Mouse (Mus musculus) forebrain, postnatal 0 days (tissue): ENCODE measurements around the gene Ccdc38. TPM values are rescaled to one million over a fixed set of nuclear protein-coding genes. Genes with fewer than 3 reads are reported as not detected.
A peak's percentile ranks its signal among the peaks of the same experiment; 100 is the strongest.

Experiments used
- ATAC-seq: fragments of 200-750 bp; cut with Nextera tagmentation; 2 replicates; pipeline ENCODE4 v1.8.0; 2017; ENCODE audit warnings: mild to moderate bottlenecking, moderate library complexity
- DNase-seq: peaks from one replicate; pipeline ENCODE4 v3.0.0-alpha.2; 2015
- H3K27ac ChIP-seq: fragments of 300-500 bp; sonication (generic); 2 replicates; pipeline ENCODE4 v1.5.1; 2014; ENCODE audit warnings: low read depth, mild to moderate bottlenecking, antibody characterized with exemption, low read length, moderate library complexity, mixed read lengths
- H3K27me3 ChIP-seq: fragments of 300-500 bp; sonication (generic); 2 replicates; pipeline ENCODE4 v1.6.1; 2014; ENCODE audit warnings: mild to moderate bottlenecking, low read length, mixed read lengths; ENCODE audit not compliant: insufficient read depth
- H3K36me3 ChIP-seq: fragments of 300-500 bp; sonication (generic); 2 replicates; pipeline ENCODE4 v1.6.1; 2014; ENCODE audit warnings: mild to moderate bottlenecking, moderate library complexity; ENCODE audit not compliant: insufficient read depth
- H3K4me1 ChIP-seq: fragments of 300-500 bp; sonication (generic); 2 replicates; pipeline ENCODE4 v1.6.1; 2014; ENCODE audit warnings: antibody characterized with exemption; ENCODE audit not compliant: insufficient read depth
- H3K4me2 ChIP-seq: fragments of 300-500 bp; sonication (generic); 2 replicates; pipeline ENCODE4 v1.6.1; 2014; ENCODE audit warnings: low read depth, mild to moderate bottlenecking, moderate library complexity
- H3K4me3 ChIP-seq: fragments of 300-500 bp; sonication (generic); 2 replicates; pipeline ENCODE4 v1.5.1; 2014; ENCODE audit warnings: low read depth, low read length, mixed read lengths
- H3K9ac ChIP-seq: fragments of 300-500 bp; sonication (generic); 2 replicates; pipeline ENCODE4 v1.6.1; 2014; ENCODE audit warnings: mild to moderate bottlenecking
- H3K9me3 ChIP-seq: fragments of 300-500 bp; sonication (generic); 2 replicates; pipeline ENCODE4 v1.6.1; 2016; ENCODE audit warnings: low read length
- CTCF ChIP-seq: sonication (generic); IDR thresholded peaks from 2 replicates; pipeline ENCODE4 v1.5.1; 2016; ENCODE audit warnings: antibody characterized with exemption, control low read depth, low read depth
- WGBS: fragments of 180-500 bp; shearing (Covaris S2); extraction: QIAGEN DNeasy Blood & Tissue Kit; methylation state at CpG from one replicate; pipeline ENCODE4 v1.1.7; 2014; 5-methylcytosine and 5-hydroxymethylcytosine counted together
- polyA plus RNA-seq: library from polyadenylated mRNA; unstranded; fragments of >200 nt; fragmentation: Nextera tagmentation; extraction: Ambion mirVana; gene quantifications from 2 replicates; pipeline ENCODE4 v1.2.1, GENCODE M21; 2015
- total RNA-seq: library from RNA; depleted of rRNA; stranded (reverse); fragments of >200 nt; gene quantifications from 2 replicates; pipeline ENCODE4 v1.2.3, GENCODE M21; 2014; rRNA removed

The Ccdc38 gene
- total RNA-seq: not detected in 2 replicates
- polyA plus RNA-seq: 0.39 and 0.41 TPM in 2 replicates

GRCm38 (mm10) chr10:93540431-93541210, at the start of gene Ccdc38:
TSS of gene Ccdc38 (plus strand) at chr10:93540632.
- 68% methylated on average over 17 of the region's 17 CpGs for WGBS
- Histone ChIP-seq H3K9me3 (no peaks in the 10 kb centered on the region), H3K36me3 (no peaks in the 10 kb centered on the region), H3K4me1 (0 out of 2 replicates have a peak, but pooled peaks cover 9% of the 10 kb centered on the region), H3K27ac (no peak within 1 kb of the TSS), H3K9ac (0 out of 2 replicates have a peak within 1 kb of the TSS, but pooled peaks have one; percentile 33), H3K27me3 (no peaks in the 10 kb centered on the region), H3K4me3 (peak within 1 kb of the TSS; percentile 31), H3K4me2 (peak within 1 kb of the TSS; percentile 69)
- ATAC-seq (no peak), DNase-seq (no peak)
- TF ChIP-seq CTCF: no peak

- H3K9me3 ChIP-seq: no peaks in the 10 kb centered on the region
- WGBS: 43% methylated on average over 10 of the region's 10 CpGs
- no peaks in the 10 kb centered on the region for H3K4me1 ChIP-seq
- no peak overlapping the region for H3K4me2 ChIP-seq
- no peak overlapping the region for H3K4me3 ChIP-seq
- H3K36me3 ChIP-seq: no peaks in the 10 kb centered on the region
- H3K9ac ChIP-seq: no peak overlapping the region
- no peak overlapping the region for H3K27ac ChIP-seq
- H3K27me3 ChIP-seq: no peaks in the 10 kb centered on the region
- no peak for TF ChIP-seq CTCF
- DNase-seq: no peak
- no peak for ATAC-seq
Measured at GRCm38 (mm10) chr10:93500864-93501263, 39.6 kb upstream of the Ccdc38 start.

DNA sequence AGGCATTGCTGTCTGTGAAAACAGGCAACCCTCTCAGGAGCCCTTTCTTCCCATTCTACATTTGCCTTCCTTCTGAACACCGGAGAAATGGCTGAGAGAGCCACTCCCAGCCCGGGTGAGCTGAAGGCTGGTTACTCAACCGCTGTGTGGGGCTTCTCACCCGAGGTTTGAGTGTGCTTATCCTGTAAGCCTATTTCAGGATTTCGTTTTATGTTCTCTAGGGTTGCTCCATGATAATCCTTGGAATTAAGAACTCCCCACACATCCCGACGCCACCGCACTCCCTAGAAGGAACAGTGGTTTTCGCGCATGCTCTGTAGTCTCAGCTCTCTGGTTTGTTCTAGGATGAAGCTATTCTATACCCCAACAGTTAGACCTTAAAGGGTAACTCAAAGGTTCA, 39.1 kb upstream of the Ccdc38 start:
- DNase-seq (no peak), ATAC-seq (no peak)
- no peaks in the 10 kb centered on the region for H3K27me3 ChIP-seq
- no peaks in the 10 kb centered on the region for H3K9me3 ChIP-seq
- TF ChIP-seq CTCF: no peak
- 82% methylated on average over 10 of the region's 10 CpGs for WGBS
- H3K4me1 ChIP-seq: no peaks in the 10 kb centered on the region
- no peaks in the 10 kb centered on the region for H3K36me3 ChIP-seq
- no peak overlapping the region for H3K4me3 ChIP-seq
- no peak overlapping the region for H3K27ac ChIP-seq
- no peak overlapping the region for H3K4me2 ChIP-seq
- no peak overlapping the region for H3K9ac ChIP-seq

- WGBS: 60% methylated on average over 7 of the region's 7 CpGs
- DNase-seq (no peak), ATAC-seq (no peak)
- Histone ChIP-seq H3K9me3 (no peaks in the 10 kb centered on the region), H3K36me3 (no peaks in the 10 kb centered on the region), H3K4me3 (no peak overlapping the region), H3K27ac (no peak overlapping the region), H3K4me1 (no peaks in the 10 kb centered on the region), H3K9ac (no peak overlapping the region), H3K4me2 (no peak overlapping the region), H3K27me3 (no peaks in the 10 kb centered on the region)
- no peak for TF ChIP-seq CTCF
Measured at GRCm38 (mm10) chr10:93508383-93508970, 32.0 kb upstream of the Ccdc38 start.

DNA sequence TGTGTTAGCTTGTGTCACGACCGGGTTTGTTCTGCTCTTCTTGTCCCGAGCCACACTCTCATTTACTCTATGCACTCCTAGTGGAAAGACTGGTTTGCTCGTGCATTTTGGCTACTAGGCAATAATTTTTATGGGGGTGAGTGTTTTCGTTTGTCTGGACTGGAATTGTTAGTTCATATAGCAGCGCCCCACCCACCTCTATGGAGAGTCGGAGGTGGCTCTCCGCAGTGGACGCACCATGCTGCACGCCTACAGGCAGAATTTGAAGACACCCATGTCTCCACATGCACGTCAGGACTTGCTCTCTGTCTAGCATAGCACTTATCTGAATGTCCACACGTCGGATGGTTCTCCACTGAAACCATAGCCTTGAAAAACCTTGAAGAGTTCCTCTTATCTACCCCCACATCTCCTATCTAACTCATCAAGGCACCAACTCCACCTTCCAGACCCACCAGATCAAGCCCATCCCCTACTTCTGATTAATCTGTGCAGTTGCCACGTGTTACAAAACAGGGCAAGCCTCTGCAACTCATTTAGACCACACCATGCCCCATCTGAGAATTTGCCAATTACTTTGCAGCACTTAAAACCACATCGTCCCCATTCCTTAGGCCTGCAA, 30.8 kb upstream of the Ccdc38 start:
- ATAC-seq: no peak
- Histone ChIP-seq H3K27ac (no peak overlapping the region), H3K9me3 (no peaks in the 10 kb centered on the region), H3K4me3 (no peak overlapping the region), H3K36me3 (no peaks in the 10 kb centered on the region), H3K4me1 (no peaks in the 10 kb centered on the region), H3K9ac (no peak overlapping the region), H3K27me3 (no peaks in the 10 kb centered on the region), H3K4me2 (no peak overlapping the region)
- no peak for DNase-seq
- 92% methylated on average over 15 of the region's 15 CpGs for WGBS
- TF ChIP-seq CTCF: no peak

- no peak overlapping the region for H3K4me2 ChIP-seq
- WGBS: 15% methylated on average over 1 of the region's 1 CpGs
- H3K36me3 ChIP-seq: no peaks in the 10 kb centered on the region
- ATAC-seq (peak; percentile 40), DNase-seq (peak; percentile 47)
- no peaks in the 10 kb centered on the region for H3K4me1 ChIP-seq
- TF ChIP-seq CTCF: no peak
- H3K9ac ChIP-seq: no peak overlapping the region
- no peak overlapping the region for H3K27ac ChIP-seq
- H3K4me3 ChIP-seq: no peak overlapping the region
- H3K27me3 ChIP-seq: no peaks in the 10 kb centered on the region
- H3K9me3 ChIP-seq: no peaks in the 10 kb centered on the region
Measured at GRCm38 (mm10) chr10:93515419-93515818, 25.0 kb upstream of the Ccdc38 start.

- no peaks in the 10 kb centered on the region for H3K4me1 ChIP-seq
- 80% methylated on average over 12 of the region's 12 CpGs for WGBS
Measured at GRCm38 (mm10) chr10:93515927-93516326, 24.5 kb upstream of the Ccdc38 start.

More at GRCm38 (mm10) chr10:93515927-93516326, 24.5 kb upstream of the Ccdc38 start:
- H3K4me2 ChIP-seq: no peak overlapping the region
- no peaks in the 10 kb centered on the region for H3K36me3 ChIP-seq
- H3K4me3 ChIP-seq: no peak overlapping the region
- no peak overlapping the region for H3K9ac ChIP-seq
- TF ChIP-seq CTCF: no peak
- H3K27me3 ChIP-seq: no peaks in the 10 kb centered on the region
- ATAC-seq: no peak
- no peak overlapping the region for H3K27ac ChIP-seq
- H3K9me3 ChIP-seq: no peaks in the 10 kb centered on the region
- DNase-seq: no peak
